Mouse (Mus musculus): ENCODE measurements at regions not wholly inside any gene's neighbourhood (a gene's known extent, or its start where the extent isn't known, plus 50 kb on each side); places are given as distances from the start of the nearest gene placed in this dataset.
"Not testable (repeated sequence)": the region's sequence is repeated elsewhere in the genome, so short reads cannot be mapped to it uniquely, and the experiment has no call there.

DNA sequence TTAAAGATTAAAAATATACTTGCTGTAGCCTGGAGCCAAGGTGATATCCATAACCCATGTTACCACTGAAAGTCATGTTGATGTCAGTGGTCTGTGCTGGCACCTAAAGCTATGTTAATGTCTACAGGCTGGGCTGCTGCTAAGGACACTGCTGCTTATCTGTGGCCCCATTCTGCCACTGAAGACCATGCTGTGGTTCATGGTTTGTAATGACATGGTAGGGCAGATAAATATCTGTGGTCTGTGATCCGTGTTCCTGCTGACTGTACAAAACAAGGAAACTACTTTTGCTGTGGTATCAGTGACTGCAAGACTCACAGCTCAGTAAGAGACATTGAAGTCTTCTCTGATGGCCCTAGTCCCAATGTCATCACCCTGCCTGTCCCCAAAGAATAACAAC, 245.7 kb downstream of the Slco4c1 start:
- no peak for DNase-seq (ENCODE audit: extremely low spot score in 1 of 2, low spot score in 1 of 2)

DNA sequence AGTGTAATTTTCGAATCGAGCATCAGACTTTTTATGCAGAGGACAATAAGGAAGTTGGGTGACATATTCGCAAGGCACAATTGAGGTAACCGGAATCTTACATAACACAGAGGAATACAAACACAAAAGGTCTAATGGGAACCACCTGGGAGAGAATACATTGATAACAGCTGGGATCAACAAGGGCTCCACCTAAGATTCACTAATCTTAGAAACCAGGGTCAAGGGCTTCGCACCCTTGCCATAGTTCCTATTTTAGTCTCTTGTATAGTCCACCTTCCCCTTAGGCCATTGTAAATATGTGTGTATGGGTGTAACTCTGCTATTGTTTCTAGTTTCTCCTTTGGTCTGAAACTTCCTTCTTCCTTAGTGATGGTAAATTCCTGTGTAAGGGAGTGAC, 246.6 kb downstream of the Slco4c1 start:
- not testable (repeated sequence) for DNase-seq (ENCODE audit: extremely low spot score in 1 of 2, low spot score in 1 of 2)

DNA sequence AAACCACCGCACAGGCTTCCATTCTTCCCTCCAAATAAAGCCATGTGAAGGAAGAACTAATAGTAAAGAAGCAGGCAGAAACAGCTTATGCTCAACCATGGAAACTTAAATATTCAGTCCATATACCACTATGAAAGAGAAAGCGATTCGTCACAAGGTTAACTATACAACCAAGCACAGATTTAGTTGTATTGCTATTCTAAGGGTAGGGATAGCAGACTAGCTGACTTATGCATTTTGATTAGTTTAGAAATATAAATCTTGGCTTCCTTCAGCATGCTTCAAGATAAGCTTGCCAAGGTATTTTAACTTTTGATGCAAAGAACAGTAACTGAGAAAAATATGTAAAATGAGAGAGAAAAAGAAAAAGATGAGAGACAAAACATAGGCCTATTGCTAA, 275.8 kb downstream of the Slco4c1 start:
- no peak for DNase-seq (ENCODE audit: extremely low spot score in 1 of 2, low spot score in 1 of 2)

DNA sequence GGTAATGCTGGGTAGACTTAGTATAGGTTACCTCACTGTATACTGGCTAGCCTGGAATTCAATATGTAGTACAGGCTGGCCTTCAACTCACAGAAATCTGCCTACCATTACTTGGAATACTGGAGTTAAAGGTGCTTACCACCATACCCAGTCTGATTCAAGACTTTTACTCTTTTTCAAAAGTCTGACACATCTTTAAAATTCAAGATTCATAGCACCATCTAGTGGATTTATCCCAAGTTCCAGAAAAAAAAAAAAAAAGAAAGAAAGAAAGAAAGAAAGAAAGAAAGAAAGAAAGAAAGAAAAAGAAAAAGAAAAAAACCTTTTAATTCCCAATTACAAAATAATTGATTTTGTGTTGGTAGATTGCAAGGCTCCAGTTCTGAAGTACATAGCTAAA, 302.7 kb downstream of the Slco4c1 start:
- DNase-seq (ENCODE audit: extremely low spot score in 1 of 2, low spot score in 1 of 2): peak in 1 of 2 experiments; percentile 1

DNA sequence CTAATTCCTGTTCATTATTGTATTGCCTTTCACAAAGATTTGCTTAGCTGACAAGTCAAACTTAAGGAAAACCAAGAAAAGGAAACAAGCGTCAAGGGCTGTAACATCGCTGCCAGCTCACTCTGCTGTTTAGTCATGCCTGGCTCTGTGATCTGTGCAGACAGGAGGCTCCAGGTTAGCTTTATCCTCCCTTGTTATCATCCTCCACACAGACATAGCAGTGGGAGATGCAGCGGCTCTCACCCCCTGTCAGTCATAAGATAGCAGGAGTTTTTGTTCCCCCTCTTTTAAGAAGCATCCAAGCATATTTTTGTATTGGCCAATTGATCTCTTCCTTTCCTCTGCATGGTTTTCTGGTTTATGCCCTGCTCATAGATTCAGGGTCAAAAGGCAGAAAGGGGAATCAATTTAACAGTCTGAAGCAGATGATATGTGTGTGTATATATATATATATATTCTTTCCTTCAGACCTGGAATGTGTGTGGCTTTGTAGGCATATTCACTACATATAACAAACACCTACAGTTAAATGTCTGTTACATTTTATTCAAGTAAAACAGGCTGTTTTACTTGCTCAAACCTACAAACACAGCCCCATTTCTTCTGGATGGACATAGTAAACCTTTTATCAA, 308.6 kb downstream of the Slco4c1 start:
- DNase-seq (ENCODE audit: extremely low spot score in 1 of 2, low spot score in 1 of 2): no peak

DNA sequence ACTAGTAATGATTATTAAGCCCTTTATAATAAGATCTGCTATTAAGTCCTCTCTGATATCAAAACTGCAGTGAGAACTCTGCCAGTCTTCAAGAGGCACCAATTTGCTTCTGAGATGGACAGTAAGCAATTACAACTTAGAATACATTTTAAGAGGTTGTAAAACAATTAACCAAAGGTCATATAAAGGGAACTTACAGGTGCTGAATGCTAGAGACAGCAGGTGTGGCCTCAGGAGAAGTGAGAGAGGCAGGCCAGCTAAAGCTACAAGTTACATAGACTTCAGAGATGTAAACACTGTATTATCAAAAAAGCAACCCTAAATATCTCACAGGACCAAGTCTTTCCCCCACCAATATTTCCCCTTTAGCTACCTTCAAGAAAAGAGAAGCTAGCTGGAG, 315.7 kb downstream of the Slco4c1 start:
- no peak for DNase-seq (ENCODE audit: extremely low spot score in 1 of 2, low spot score in 1 of 2)

DNA sequence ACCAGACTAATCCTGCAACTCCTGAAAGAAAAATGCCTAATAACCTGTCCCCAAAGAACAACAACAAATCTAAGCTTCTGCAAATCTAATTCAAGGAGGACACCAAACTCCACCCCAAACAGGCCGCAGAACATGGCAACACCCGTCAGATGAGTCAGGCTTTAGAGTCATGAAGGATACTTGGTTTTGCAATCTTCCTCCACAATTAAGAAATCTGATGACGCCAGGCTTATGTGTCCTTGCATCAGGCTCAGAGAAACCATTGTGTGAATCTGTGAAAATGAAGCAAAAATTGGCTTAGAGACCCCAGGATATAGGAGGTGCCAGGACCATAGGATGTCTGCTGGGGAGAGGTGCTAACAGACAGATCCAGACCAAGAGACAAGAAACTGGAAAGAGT, 352.6 kb downstream of the Slco4c1 start:
- no peak for DNase-seq (ENCODE audit: extremely low spot score in 1 of 2, low spot score in 1 of 2)

DNA sequence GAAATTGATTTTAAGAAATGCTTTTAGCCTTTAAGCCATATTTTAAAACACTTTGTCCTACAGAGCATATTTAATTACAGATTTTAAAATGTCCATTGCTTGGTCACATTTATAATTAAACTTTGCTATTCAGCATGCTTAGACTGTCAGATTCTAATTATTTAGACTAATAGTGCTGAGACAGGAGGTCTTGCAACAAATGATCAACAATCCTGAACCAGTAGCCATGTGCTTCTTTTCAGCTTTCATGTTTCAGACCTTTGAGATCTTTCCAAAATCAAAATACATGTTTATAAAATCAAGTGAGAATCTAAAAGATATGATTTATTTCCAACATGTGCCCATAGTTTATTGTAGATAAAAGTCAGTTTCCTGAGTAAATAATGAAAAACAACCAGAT, 371.0 kb downstream of the Slco4c1 start:
- no peak for DNase-seq (ENCODE audit: extremely low spot score in 1 of 2, low spot score in 1 of 2)

DNA sequence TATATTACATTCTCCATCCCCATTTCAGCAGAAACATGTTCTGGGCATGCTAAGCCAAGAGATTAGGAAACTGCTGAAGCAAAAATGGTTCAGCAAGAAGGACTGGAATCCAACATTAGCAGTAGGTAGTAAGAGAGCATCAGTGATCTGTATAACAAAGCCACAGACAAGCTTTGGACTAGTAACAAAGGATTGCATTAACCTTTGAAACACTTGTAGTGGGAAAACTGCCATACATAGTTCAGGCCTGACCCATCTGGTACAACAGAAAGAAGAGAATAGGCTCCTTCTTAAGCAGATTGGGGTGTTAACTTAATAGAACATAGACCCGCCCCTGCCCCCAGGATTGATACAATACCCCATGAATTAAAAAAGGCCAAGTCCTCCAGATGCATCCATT, 389.2 kb downstream of the Slco4c1 start:
- DNase-seq (ENCODE audit: extremely low spot score in 1 of 2, low spot score in 1 of 2): no peak

DNA sequence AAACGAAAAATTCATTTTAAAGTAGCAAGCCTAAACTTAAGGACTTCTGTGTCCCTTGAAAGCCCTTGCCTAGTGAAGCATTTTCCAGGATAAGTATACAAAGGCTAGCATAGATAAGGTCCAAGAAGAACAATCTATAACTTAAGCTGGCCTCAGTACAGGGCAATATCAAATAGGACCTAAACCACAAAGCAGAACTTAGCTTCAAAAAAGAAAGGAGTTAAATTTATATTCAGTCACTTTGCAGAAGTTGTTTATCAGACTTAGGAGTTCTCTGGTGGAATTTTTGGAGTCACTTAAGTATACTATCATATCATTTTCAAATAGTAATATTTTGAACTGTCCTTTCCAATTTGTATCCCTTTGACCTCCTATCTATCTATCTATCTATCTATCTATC, 421.1 kb downstream of the Slco4c1 start:
- no peak for DNase-seq (ENCODE audit: extremely low spot score in 1 of 2, low spot score in 1 of 2)

DNA sequence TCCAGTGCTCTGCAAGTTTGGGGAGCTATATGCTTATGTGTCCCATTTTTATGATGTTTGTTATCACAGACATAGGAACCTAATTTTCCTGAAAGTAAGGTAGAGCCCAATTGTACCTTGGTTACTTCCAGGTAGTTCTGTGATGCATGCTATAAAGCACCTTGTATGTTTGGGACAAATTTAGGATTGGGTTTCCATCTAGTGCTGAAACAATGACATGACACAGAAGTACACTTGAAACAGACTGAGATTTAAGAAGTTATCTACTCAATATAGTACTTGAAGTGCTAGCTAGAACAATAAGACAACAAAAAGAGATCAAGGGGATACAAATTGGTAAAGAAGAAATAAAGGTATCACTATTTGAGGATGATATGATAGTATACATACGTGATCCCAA, 426.8 kb downstream of the Slco4c1 start:
- no peak for DNase-seq (ENCODE audit: extremely low spot score in 1 of 2, low spot score in 1 of 2)

DNA sequence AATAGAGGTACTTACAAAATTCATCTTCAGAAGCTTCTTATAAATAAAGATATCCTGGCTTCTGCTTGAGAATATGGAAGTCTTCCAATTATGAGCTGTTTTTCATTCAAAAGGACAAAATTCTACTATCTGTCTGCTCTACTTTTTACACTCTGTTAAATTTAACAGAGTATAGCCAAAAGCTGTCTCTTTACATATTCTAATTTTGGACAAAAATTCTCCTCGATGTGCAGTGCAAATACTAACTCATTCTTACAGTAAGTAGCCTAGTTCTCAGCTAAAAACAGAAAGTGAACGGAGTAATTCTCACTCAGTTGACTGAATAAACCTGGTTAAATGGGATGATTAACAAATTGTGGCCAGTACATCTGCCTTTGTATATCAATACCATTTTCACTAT, 438.9 kb downstream of the Slco4c1 start:
- peak in 1 of 2 experiments; percentile 2 for DNase-seq (ENCODE audit: extremely low spot score in 1 of 2, low spot score in 1 of 2)

DNA sequence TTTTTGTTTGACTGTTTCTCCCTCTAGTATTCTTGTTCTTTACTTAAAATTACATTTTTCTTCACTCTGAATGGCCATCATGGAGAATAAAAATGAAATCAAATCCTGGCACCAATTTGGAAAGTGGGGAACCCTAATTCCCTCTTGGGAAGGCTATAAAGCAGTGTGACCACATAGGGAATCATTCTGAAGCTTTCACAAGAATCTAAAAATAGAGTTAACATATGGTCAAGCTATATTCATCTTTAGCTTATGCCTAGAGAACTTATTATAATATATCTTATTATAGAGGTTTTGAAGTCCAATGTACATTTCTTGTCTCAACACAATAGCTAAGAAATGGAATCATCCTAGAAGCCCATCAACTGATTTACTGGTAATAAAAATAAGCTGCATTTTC, 448.5 kb downstream of the Slco4c1 start:
- DNase-seq (ENCODE audit: extremely low spot score in 1 of 2, low spot score in 1 of 2): no peak

DNA sequence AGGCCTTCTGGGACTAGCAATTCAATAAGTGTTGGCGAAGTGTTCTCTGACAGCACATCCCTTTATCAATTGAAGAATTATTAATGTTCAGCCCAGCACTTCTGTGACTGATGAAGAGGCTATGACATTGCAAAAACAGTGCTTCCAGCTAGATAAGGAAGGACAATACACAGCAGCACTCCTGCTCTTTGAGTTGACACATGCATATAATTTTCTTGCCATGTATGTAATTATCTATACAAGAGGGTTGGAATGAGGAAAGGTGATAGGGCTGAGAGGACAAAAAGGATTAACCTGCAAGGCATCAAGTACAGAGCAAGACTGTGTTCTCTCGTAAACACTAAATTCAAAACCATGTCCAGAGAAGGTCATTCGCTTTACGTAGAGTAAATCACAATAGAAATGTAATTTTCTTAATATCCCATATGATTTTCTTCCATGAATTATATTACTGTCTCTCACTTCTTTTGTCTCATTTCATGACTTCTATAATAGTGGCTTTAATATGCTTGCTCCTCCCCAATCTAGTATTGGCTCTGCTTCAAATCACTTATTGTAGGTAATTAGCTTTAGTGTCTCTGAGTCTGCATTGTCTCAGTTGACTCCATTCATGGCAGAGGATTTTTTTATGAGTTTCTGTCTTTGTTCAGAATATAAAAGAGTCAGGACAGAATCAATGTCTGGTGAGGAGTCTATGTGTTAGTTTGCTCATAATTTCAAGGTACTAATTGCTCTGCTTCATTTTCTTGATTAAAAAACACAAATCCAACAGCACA, 460.9 kb downstream of the Slco4c1 start:
- no peak for DNase-seq (ENCODE audit: extremely low spot score in 1 of 2, low spot score in 1 of 2)

DNA sequence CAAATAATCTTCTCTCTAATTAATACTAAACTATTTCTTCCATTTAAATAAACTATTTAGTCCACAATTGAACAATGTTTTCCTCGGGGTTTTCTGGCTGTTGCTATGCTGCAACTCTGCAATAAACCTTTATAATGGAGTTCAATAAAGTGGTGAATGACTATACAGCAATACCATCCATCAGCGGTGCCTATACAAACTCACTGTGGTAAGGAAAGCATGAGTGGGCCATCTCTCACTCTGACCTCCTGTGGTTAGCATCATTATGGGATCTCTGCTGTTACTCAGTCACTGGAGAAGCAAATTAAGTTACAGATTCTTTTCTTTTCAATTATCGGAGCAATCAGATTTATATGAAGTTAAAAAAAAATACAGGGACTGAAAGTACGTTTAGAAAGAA, 474.0 kb downstream of the Slco4c1 start:
- no peak for DNase-seq (ENCODE audit: extremely low spot score in 1 of 2, low spot score in 1 of 2)

DNA sequence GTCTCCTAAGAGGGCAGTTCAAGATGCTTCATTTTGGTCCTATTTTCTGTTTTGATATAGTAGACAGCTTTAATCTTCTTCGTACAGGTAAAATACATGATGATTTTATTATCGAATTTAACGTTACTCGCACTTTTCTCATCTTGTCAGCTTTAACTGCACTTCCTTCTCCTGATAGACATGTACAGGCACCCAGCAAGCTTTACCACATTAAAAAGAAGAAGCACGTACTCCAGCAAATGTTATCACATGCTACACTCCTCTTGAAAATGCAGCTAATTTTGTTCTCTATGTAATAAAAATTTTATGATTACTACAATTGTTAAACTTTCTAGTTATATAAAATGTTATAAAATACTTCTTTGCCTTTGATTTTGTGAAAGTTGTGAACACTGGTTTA, 483.6 kb downstream of the Slco4c1 start:
- no peak for DNase-seq (ENCODE audit: extremely low spot score in 1 of 2, low spot score in 1 of 2)

DNA sequence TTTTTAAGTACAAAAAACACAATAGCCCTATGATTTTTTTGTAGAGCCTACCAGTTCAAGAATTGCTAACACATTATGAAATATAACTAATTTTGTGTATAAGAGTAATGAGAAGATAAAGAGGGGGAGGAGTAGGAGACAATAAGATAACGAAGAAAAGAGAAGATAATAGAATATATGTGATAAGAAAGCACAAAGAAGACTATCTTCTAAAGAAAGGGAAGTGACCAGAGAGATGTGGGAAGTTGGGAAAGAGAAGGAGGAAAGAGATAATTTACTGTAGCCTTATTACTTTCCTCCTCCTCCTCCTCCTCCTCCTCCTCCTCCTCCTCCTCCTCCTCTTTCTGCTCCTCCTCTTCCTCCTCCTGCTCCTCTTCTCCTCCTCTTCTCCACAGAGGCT, 486.1 kb downstream of the Slco4c1 start:
- DNase-seq (ENCODE audit: extremely low spot score in 1 of 2, low spot score in 1 of 2): no peak

DNA sequence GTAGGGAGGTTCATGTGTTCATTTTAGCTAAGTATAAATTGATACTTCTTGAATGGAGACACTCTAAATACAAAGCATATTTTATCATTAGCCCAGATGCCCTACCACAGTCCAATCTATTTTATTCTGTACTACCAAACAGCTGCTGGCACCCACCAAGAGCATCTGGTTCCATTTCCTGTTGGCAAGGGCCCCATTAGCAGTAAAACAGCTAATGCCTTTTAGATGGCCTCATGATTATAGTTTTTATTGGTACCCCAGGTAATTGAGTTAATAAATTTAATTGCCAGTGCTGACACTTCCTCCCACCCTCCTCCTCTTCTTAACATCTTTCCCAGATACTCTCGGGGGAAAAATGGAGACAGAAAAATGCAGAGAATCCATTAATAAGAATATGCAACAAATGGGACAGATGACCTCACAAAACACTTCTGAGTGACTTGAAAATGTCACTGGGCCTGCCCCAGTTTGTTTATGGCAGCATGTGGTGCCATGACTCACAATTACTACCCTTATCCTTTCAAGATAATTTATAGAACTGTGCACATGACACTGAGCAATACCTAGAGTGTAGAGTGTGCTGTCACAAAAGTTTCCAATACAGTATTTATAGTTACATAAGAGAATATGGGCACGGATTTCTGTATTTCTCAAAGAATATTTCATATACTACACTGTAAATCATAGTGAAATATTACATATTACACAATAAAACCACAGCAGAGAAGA, 509.1 kb downstream of the Slco4c1 start:
- DNase-seq (ENCODE audit: extremely low spot score in 1 of 2, low spot score in 1 of 2): no peak

DNA sequence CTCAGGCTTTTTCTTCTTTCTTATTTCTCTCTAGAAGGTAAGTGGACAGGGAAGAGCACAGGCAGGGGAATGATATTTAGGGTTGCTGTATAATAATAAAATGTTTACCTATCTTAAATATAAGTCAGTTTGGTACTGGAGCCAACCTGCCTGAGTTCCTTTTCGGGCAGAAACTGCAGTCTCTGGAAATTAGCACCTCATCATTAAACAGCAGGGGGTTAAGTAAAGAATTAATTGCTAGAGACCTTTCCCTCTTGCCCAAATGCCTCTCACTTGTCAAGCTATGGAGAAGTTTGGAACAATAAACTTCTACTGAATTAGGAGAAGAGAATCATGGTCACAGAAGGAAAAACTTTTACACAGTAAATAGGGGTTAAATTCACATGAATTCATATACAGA, 524.7 kb downstream of the Slco4c1 start:
- DNase-seq (ENCODE audit: extremely low spot score in 1 of 2, low spot score in 1 of 2): no peak

DNA sequence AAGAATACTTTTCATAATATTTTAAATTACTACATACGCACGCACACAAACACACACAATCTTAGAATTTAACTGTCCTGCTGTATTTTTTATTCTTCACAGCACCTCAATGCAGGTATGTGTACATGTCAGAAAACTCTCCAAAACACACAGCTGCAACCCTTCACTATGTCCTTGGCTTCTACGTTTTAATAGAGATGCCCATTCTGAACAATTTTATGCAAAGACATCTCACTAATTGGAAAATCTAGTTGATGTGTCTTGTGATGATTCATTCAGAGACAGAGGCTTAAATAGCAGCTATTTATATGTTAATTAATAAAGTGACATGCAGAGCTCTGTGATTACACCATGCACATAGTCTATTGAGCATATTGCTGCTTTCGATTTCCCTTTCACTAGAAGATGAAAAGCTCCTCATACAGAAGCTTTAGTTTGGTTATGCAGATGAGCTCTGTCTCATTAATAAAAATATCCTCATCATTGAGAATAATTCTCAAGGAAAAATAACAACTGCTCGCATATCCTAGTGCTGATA, 525.4 kb downstream of the Slco4c1 start:
- DNase-seq (ENCODE audit: extremely low spot score in 1 of 2, low spot score in 1 of 2): no peak

DNA sequence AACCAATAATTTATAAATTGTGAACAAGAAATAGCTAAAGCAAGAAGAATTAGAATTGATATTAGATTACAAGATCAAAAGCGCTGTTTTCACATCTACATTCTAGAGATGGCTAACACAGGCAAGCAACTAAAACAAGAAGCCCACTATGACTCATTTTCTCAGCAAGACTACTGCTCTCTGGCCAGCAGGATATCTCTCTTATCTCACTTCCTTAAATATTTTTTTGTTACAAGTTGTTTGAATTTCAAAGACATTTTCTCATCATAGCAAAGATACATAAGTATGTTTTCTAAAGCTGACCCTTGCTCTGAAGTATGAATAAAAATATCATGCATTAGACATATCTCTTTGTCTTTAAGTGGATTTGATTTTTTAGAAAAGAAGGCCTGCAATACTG, 556.2 kb downstream of the Slco4c1 start:
- no peak for DNase-seq (ENCODE audit: extremely low spot score in 1 of 2, low spot score in 1 of 2)

DNA sequence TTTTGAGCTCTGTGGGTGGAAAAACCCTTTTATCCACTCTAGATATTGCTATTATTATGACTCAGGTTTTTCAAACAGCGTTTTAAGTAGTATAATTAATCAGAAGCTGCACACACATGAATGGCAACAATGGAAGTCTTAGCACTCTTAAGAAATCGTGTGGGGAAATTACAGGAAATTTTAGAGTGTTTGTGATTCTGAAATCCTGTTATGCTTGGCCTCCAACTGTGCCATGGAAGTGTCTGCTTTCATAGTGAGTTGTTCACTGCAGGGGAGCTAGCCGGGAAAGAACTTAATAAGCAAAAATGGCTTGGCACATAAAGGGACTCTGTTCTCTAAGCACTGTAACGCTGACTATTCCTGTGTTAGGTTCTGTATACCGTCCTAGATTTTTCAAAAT, 570.7 kb downstream of the Slco4c1 start:
- DNase-seq (ENCODE audit: extremely low spot score in 1 of 2, low spot score in 1 of 2): no peak

All from frontal cortex, adult 2 months (tissue).